ENCODE assay signal across 8 mouse cellular contexts in genomic region chr4:150372631-150373041, GRCm38 (mm10).
A peak's percentile ranks its signal among the peaks of the same experiment; 100 is the strongest.
DNase-seq lines count a peak whose midpoint lies in the region; ATAC-seq and TF ChIP-seq lines count a peak whose summit lies in the region.

No protein-coding gene starts in this region.

- peaks cover 76% of the 10 kb centered on the region for H3K4me1 ChIP-seq in megakaryocyte, embryonic 14.5 days
- peaks cover 20% of the 10 kb centered on the region for H3K4me1 ChIP-seq in forebrain, embryonic 11.5 days (replicated peaks; ENCODE audit: control insufficient read depth, insufficient read depth, low read length)
- peaks cover 62% of the 10 kb centered on the region for H3K4me1 ChIP-seq in limb, embryonic 14.5 days (ENCODE audit: control insufficient read depth, insufficient read depth, low read length)
- peaks cover 12% of the 10 kb centered on the region for H3K4me1 ChIP-seq in stomach, postnatal 0 days (replicated peaks; ENCODE audit: control insufficient read depth, insufficient read depth)

- H3K9me3 ChIP-seq in megakaryocyte, embryonic 14.5 days, result no peaks in the 10 kb centered on the region
- H3K9me3 ChIP-seq in forebrain, embryonic 11.5 days (ENCODE audit: control insufficient read depth, low read length), result no peaks in the 10 kb centered on the region
- no peaks in the 10 kb centered on the region for H3K9me3 ChIP-seq in limb, embryonic 14.5 days (ENCODE audit: control insufficient read depth, low read length)
- no peaks in the 10 kb centered on the region for H3K9me3 ChIP-seq in stomach, postnatal 0 days (ENCODE audit: control insufficient read depth, low read length)

- peak overlapping the region; percentile 79; the same call in 1 of the 2 replicates for H3K9ac ChIP-seq in forebrain, embryonic 11.5 days (ENCODE audit: low read length)
- H3K9ac ChIP-seq in limb, embryonic 14.5 days (ENCODE audit: low read depth, low read length, severe bottlenecking), result 0 out of 2 replicates have a peak overlapping the region, but pooled peaks have one; percentile 32
- no peak overlapping the region for H3K9ac ChIP-seq in stomach, postnatal 0 days (ENCODE audit: low read length)

- TF ChIP-seq CTCF in stomach, postnatal 0 days (IDR thresholded peaks at IDR 0.05; ENCODE audit: low read depth), result no peak

- 0% methylated on average over 3 of the region's 3 CpGs for WGBS in forebrain, embryonic 11.5 days
- WGBS in limb, embryonic 14.5 days, result under 1% methylated on average over 3 of the region's 3 CpGs
- 23% methylated on average over 3 of the region's 3 CpGs for WGBS in stomach, postnatal 0 days

- DNase-seq in forebrain, embryonic 11.5 days (ENCODE audit: low spot score), result no peak
- peak; percentile 28 for DNase-seq in limb, embryonic 14.5 days (ENCODE audit: low spot score)
- DNase-seq in stomach, postnatal 0 days (ENCODE audit: low spot score), result no peak
- no peak for DNase-seq in cerebellum, adult 9-10 months
- no peak for DNase-seq in cerebellum, adult 8-10 months

- no peak for ATAC-seq in megakaryocyte, adult 5-6 weeks (ENCODE audit: poor library complexity, severe bottlenecking)
- ATAC-seq in forebrain, embryonic 11.5 days (replicated peaks; ENCODE audit: low FRiP score), result no peak
- ATAC-seq in limb, embryonic 14.5 days (ENCODE audit: low FRiP score, low read depth), result no peak
- no peak for ATAC-seq in stomach, postnatal 0 days (ENCODE audit: low FRiP score, low TSS enrichment)
- ATAC-seq in activated CD4-positive, CD25-positive, alpha-beta regulatory T cell, adult 4 months, result no peak

- TF ChIP-seq POLR2A in limb, embryonic 14.5 days (IDR thresholded peaks at IDR 0.05; ENCODE audit: borderline replicate concordance, extremely low read depth, insufficient read depth, insufficient read length), result no peak

- H3K27ac ChIP-seq in forebrain, embryonic 11.5 days (ENCODE audit: low read depth, low read length), result peak overlapping the region; percentile 65; the same call in 1 of the 2 replicates
- H3K27ac ChIP-seq in limb, embryonic 14.5 days (replicated peaks; ENCODE audit: low read depth, low read length), result peak overlapping the region; percentile 87
- H3K27ac ChIP-seq in stomach, postnatal 0 days (replicated peaks), result peak overlapping the region; percentile 40; the same call in 1 of the 2 replicates

- no peaks in the 10 kb centered on the region for H3K27me3 ChIP-seq in megakaryocyte, embryonic 14.5 days (replicated peaks)
- no peaks in the 10 kb centered on the region for H3K27me3 ChIP-seq in forebrain, embryonic 11.5 days (ENCODE audit: control insufficient read depth, insufficient read depth, low read length)
- H3K27me3 ChIP-seq in limb, embryonic 14.5 days (ENCODE audit: control insufficient read depth, insufficient read depth, low read length), result no peaks in the 10 kb centered on the region
- no peaks in the 10 kb centered on the region for H3K27me3 ChIP-seq in stomach, postnatal 0 days (ENCODE audit: control insufficient read depth, insufficient read depth, low read length)

- H3K4me3 ChIP-seq in megakaryocyte, embryonic 14.5 days (replicated peaks), result peak overlapping the region; percentile 94
- H3K4me3 ChIP-seq in forebrain, embryonic 11.5 days (ENCODE audit: low read depth, low read length), result peak overlapping the region; percentile 36
- H3K4me3 ChIP-seq in limb, embryonic 14.5 days (replicated peaks; ENCODE audit: low read length), result peak overlapping the region; percentile 58
- peak overlapping the region; percentile 59; the same call in 1 of the 2 replicates for H3K4me3 ChIP-seq in stomach, postnatal 0 days (ENCODE audit: low read depth, low read length)

- H3K36me3 ChIP-seq in megakaryocyte, embryonic 14.5 days (replicated peaks; ENCODE audit: low read length), result no peaks in the 10 kb centered on the region
- no peaks in the 10 kb centered on the region for H3K36me3 ChIP-seq in forebrain, embryonic 11.5 days (ENCODE audit: control insufficient read depth, insufficient read depth, low read length)
- H3K36me3 ChIP-seq in limb, embryonic 14.5 days (ENCODE audit: control insufficient read depth, insufficient read depth, low read length), result no peaks in the 10 kb centered on the region
- H3K36me3 ChIP-seq in stomach, postnatal 0 days (ENCODE audit: control insufficient read depth, insufficient read depth, low read length), result no peaks in the 10 kb centered on the region

- TF ChIP-seq EP300 in stomach, postnatal 0 days (optimal IDR thresholded peaks at IDR 0.05), result no peak

- peak overlapping the region; percentile 73 for H3K4me2 ChIP-seq in forebrain, embryonic 11.5 days (ENCODE audit: low read depth, low read length, severe bottlenecking)
- peak overlapping the region; percentile 94 for H3K4me2 ChIP-seq in limb, embryonic 14.5 days (replicated peaks; ENCODE audit: low read depth, low read length, severe bottlenecking)
- peak overlapping the region; percentile 97 for H3K4me2 ChIP-seq in stomach, postnatal 0 days (replicated peaks; ENCODE audit: low read depth)

Comparison
In these comparisons a context has a peak if more than half of its experiments do, and no peak if none do; other contexts are left out.
1. H3K4me3 ChIP-seq: peak in every context shown above with its lines; median percentile 94 in megakaryocyte, embryonic 14.5 days; 59 in stomach, postnatal 0 days; 58 in limb, embryonic 14.5 days; 36 in forebrain, embryonic 11.5 days.